Mouse (Mus musculus): ENCODE results near the gene Gbgt1. TPM values are rescaled to one million over a fixed set of nuclear protein-coding genes. Genes with fewer than 3 reads are reported as not detected.
"Not testable (repeated sequence)": the region's sequence is repeated elsewhere in the genome, so short reads cannot be mapped to it uniquely, and the experiment has no call there.

Gene Gbgt1
- polyA plus RNA-seq, 1 experiment: 18.4 TPM

- peaks cover 10% of the 10 kb centered on the region for H3K4me1 ChIP-seq (ENCODE audit: control insufficient read depth, insufficient read depth, low read length)
- peak overlapping the region; percentile 83 for H3K4me3 ChIP-seq (ENCODE audit: insufficient read depth, low read length)
- TF ChIP-seq CTCF (IDR thresholded peaks at IDR 0.05; ENCODE audit: low read depth, low read length) (no peak), POLR2A (IDR thresholded peaks at IDR 0.05; ENCODE audit: borderline replicate concordance, low read depth, low read length) (no peak)
- no peak overlapping the region for H3K27ac ChIP-seq (ENCODE audit: insufficient read depth, low read depth, low read length)
These were observed 28.0 kb upstream of the Gbgt1 start for GRCm38 (mm10) chr2:28468486-28469225.

GRCm38 (mm10) chr2:28469461-28469860, 27.2 kb upstream of the Gbgt1 start:
- Histone ChIP-seq H3K4me1 (ENCODE audit: control insufficient read depth, insufficient read depth, low read length) (peaks cover 10% of the 10 kb centered on the region), H3K27ac (ENCODE audit: insufficient read depth, low read depth, low read length) (no peak overlapping the region), H3K4me3 (ENCODE audit: insufficient read depth, low read length) (no peak overlapping the region)
- TF ChIP-seq POLR2A (IDR thresholded peaks at IDR 0.05; ENCODE audit: borderline replicate concordance, low read depth, low read length): no peak
- no peak for TF ChIP-seq CTCF (IDR thresholded peaks at IDR 0.05; ENCODE audit: low read depth, low read length)

GRCm38 (mm10) chr2:28470591-28470990, 26.1 kb upstream of the Gbgt1 start:
- TF ChIP-seq CTCF (IDR thresholded peaks at IDR 0.05; ENCODE audit: low read depth, low read length) (no peak), POLR2A (IDR thresholded peaks at IDR 0.05; ENCODE audit: borderline replicate concordance, low read depth, low read length) (no peak)
- Histone ChIP-seq H3K4me1 (ENCODE audit: control insufficient read depth, insufficient read depth, low read length) (peaks cover 10% of the 10 kb centered on the region), H3K27ac (ENCODE audit: insufficient read depth, low read depth, low read length) (no peak overlapping the region), H3K4me3 (ENCODE audit: insufficient read depth, low read length) (no peak overlapping the region)

- H3K27ac ChIP-seq (ENCODE audit: insufficient read depth, low read depth, low read length); H3K4me1 ChIP-seq (ENCODE audit: control insufficient read depth, insufficient read depth, low read length); H3K4me3 ChIP-seq (ENCODE audit: insufficient read depth, low read length): not testable (repeated sequence)
These were observed 24.7 kb upstream of the Gbgt1 start for GRCm38 (mm10) chr2:28472011-28472410.

GRCm38 (mm10) chr2:28477993-28478392, 18.7 kb upstream of the Gbgt1 start:
- not testable (repeated sequence) for H3K27ac ChIP-seq (ENCODE audit: insufficient read depth, low read depth, low read length); H3K4me1 ChIP-seq (ENCODE audit: control insufficient read depth, insufficient read depth, low read length); H3K4me3 ChIP-seq (ENCODE audit: insufficient read depth, low read length)

- Histone ChIP-seq H3K27ac (ENCODE audit: insufficient read depth, low read depth, low read length) (no peak overlapping the region), H3K4me1 (ENCODE audit: control insufficient read depth, insufficient read depth, low read length) (peaks cover 8% of the 10 kb centered on the region), H3K4me3 (ENCODE audit: insufficient read depth, low read length) (no peak overlapping the region)
- no peak for TF ChIP-seq POLR2A (IDR thresholded peaks at IDR 0.05; ENCODE audit: borderline replicate concordance, low read depth, low read length)
These were observed 17.2 kb upstream of the Gbgt1 start for GRCm38 (mm10) chr2:28479208-28480204.

- no peak for TF ChIP-seq POLR2A (IDR thresholded peaks at IDR 0.05; ENCODE audit: borderline replicate concordance, low read depth, low read length)
- TF ChIP-seq CTCF (IDR thresholded peaks at IDR 0.05; ENCODE audit: low read depth, low read length): no peak
- H3K27ac ChIP-seq (ENCODE audit: insufficient read depth, low read depth, low read length): no peak overlapping the region
- H3K4me3 ChIP-seq (ENCODE audit: insufficient read depth, low read length): no peak overlapping the region
These were observed 12.8 kb upstream of the Gbgt1 start for GRCm38 (mm10) chr2:28483861-28484260.

GRCm38 (mm10) chr2:28494521-28494920, 2.2 kb upstream of the Gbgt1 start:
- Histone ChIP-seq H3K4me1 (ENCODE audit: control insufficient read depth, insufficient read depth, low read length) (peaks cover 35% of the 10 kb centered on the region), H3K4me3 (ENCODE audit: insufficient read depth, low read length) (peak overlapping the region; percentile 32), H3K27ac (ENCODE audit: insufficient read depth, low read depth, low read length) (no peak overlapping the region)
- TF ChIP-seq POLR2A (IDR thresholded peaks at IDR 0.05; ENCODE audit: borderline replicate concordance, low read depth, low read length) (no peak), CTCF (IDR thresholded peaks at IDR 0.05; ENCODE audit: low read depth, low read length) (no peak)

More at GRCm38 (mm10) chr2:28483861-28484260, 12.8 kb upstream of the Gbgt1 start:
- peaks cover 3% of the 10 kb centered on the region for H3K4me1 ChIP-seq (ENCODE audit: control insufficient read depth, insufficient read depth, low read length)

- H3K4me1 ChIP-seq (ENCODE audit: control insufficient read depth, insufficient read depth, low read length): peaks cover 35% of the 10 kb centered on the region
- no peak for TF ChIP-seq POLR2A (IDR thresholded peaks at IDR 0.05; ENCODE audit: borderline replicate concordance, low read depth, low read length)
- TF ChIP-seq CTCF (IDR thresholded peaks at IDR 0.05; ENCODE audit: low read depth, low read length): peak; percentile 55; the same call in 1 of the 2 replicates
- H3K4me3 ChIP-seq (ENCODE audit: insufficient read depth, low read length): peak overlapping the region; percentile 32
- H3K27ac ChIP-seq (ENCODE audit: insufficient read depth, low read depth, low read length): no peak overlapping the region
These were observed 1.4 kb upstream of the Gbgt1 start for GRCm38 (mm10) chr2:28495207-28495756.
